Mouse (Mus musculus): Measurements from ENCODE around the gene Antxr1.
A peak's percentile ranks its signal among the peaks of the same experiment; 100 is the strongest.

Antxr1 gene

GRCm38 (mm10) chr6:87287251-87287650, 48.4 kb downstream of the Antxr1 start:
- DNase-seq: no peak

- no peak for DNase-seq
These were observed 50.3 kb downstream of the Antxr1 start for GRCm38 (mm10) chr6:87285365-87285749.

GRCm38 (mm10) chr6:87284716-87285364, 50.8 kb downstream of the Antxr1 start:
- no peak for DNase-seq

GRCm38 (mm10) chr6:87282346-87282781, 53.3 kb downstream of the Antxr1 start:
- no peak for DNase-seq

GRCm38 (mm10) chr6:87281771-87282170, 53.9 kb downstream of the Antxr1 start:
- no peak for DNase-seq

GRCm38 (mm10) chr6:87278151-87278550, 57.5 kb downstream of the Antxr1 start:
- no peak for DNase-seq

- no peak for DNase-seq
These were observed 58.1 kb downstream of the Antxr1 start for GRCm38 (mm10) chr6:87277527-87277926.

- peak; percentile 20 for DNase-seq
These were observed 58.7 kb downstream of the Antxr1 start for GRCm38 (mm10) chr6:87276941-87277340.

- DNase-seq: no peak
These were observed 60.8 kb downstream of the Antxr1 start for GRCm38 (mm10) chr6:87274779-87275178.

- DNase-seq: no peak
These were observed 61.8 kb downstream of the Antxr1 start for GRCm38 (mm10) chr6:87273791-87274190.

- DNase-seq: no peak
These were observed 62.5 kb downstream of the Antxr1 start for GRCm38 (mm10) chr6:87273141-87273540.

- no peak for DNase-seq
These were observed 63.4 kb downstream of the Antxr1 start for GRCm38 (mm10) chr6:87272202-87272601.

GRCm38 (mm10) chr6:87270452-87270851, 65.2 kb downstream of the Antxr1 start:
- DNase-seq: peak; percentile 51

GRCm38 (mm10) chr6:87269950-87270349, 65.7 kb downstream of the Antxr1 start:
- no peak for DNase-seq

GRCm38 (mm10) chr6:87262666-87263065, 73.0 kb downstream of the Antxr1 start:
- no peak for DNase-seq

GRCm38 (mm10) chr6:87258976-87259375, 76.6 kb downstream of the Antxr1 start:
- no peak for DNase-seq

- peak; percentile 38 for DNase-seq
These were observed 77.4 kb downstream of the Antxr1 start for GRCm38 (mm10) chr6:87257981-87258775.

- DNase-seq: no peak
These were observed 78.2 kb downstream of the Antxr1 start for GRCm38 (mm10) chr6:87257471-87257870.

- DNase-seq: no peak
These were observed 80.0 kb downstream of the Antxr1 start for GRCm38 (mm10) chr6:87255668-87256067.

GRCm38 (mm10) chr6:87254756-87255155, 80.9 kb downstream of the Antxr1 start:
- DNase-seq: no peak

- DNase-seq: no peak
These were observed 83.9 kb downstream of the Antxr1 start for GRCm38 (mm10) chr6:87251716-87252115.

GRCm38 (mm10) chr6:87250701-87251100, 84.9 kb downstream of the Antxr1 start:
- DNase-seq: no peak

GRCm38 (mm10) chr6:87248226-87248834, 87.3 kb downstream of the Antxr1 start:
- no peak for DNase-seq
